Mouse (Mus musculus): ENCODE data around the gene Nptxr. TPM values are rescaled to one million over a fixed set of nuclear protein-coding genes. Genes with fewer than 3 reads are reported as not detected.
A peak's percentile ranks its signal among the peaks of the same experiment; 100 is the strongest.

Nptxr gene
- total RNA-seq, 2 experiments from 2014 or later = 0.53 TPM; not detected in 1

GRCm38 (mm10) chr15:79760956-79761355, 43.6 kb downstream of the Nptxr start:
- no peak for ATAC-seq (replicated peaks; ENCODE audit: low FRiP score, poor library complexity, severe bottlenecking)

- no peak for ATAC-seq (replicated peaks; ENCODE audit: low FRiP score, poor library complexity, severe bottlenecking)
Measured at GRCm38 (mm10) chr15:79757118-79757517, 47.4 kb downstream of the Nptxr start.

GRCm38 (mm10) chr15:79755977-79756625, 48.5 kb downstream of the Nptxr start:
- no peak for ATAC-seq (replicated peaks; ENCODE audit: low FRiP score, poor library complexity, severe bottlenecking)

GRCm38 (mm10) chr15:79755176-79755575, 49.4 kb downstream of the Nptxr start:
- ATAC-seq (replicated peaks; ENCODE audit: low FRiP score, poor library complexity, severe bottlenecking) = no peak

- ATAC-seq (replicated peaks; ENCODE audit: low FRiP score, poor library complexity, severe bottlenecking) = no peak
Measured at GRCm38 (mm10) chr15:79753873-79754272, 50.7 kb downstream of the Nptxr start.

- no peak for ATAC-seq (replicated peaks; ENCODE audit: low FRiP score, poor library complexity, severe bottlenecking)
Measured at GRCm38 (mm10) chr15:79753420-79753752, 51.2 kb downstream of the Nptxr start.

- peak; percentile 72 for ATAC-seq (replicated peaks; ENCODE audit: low FRiP score, poor library complexity, severe bottlenecking)
Measured at GRCm38 (mm10) chr15:79752742-79753419, 51.7 kb downstream of the Nptxr start.

- no peak for ATAC-seq (replicated peaks; ENCODE audit: low FRiP score, poor library complexity, severe bottlenecking)
Measured at GRCm38 (mm10) chr15:79751772-79752171, 52.8 kb downstream of the Nptxr start.

- ATAC-seq (replicated peaks; ENCODE audit: low FRiP score, poor library complexity, severe bottlenecking) = no peak
Measured at GRCm38 (mm10) chr15:79750266-79750665, 54.3 kb downstream of the Nptxr start.

- no peak for ATAC-seq (replicated peaks; ENCODE audit: low FRiP score, poor library complexity, severe bottlenecking)
Measured at GRCm38 (mm10) chr15:79749162-79749561, 55.4 kb downstream of the Nptxr start.

- ATAC-seq (replicated peaks; ENCODE audit: low FRiP score, poor library complexity, severe bottlenecking) = peak; percentile 75
Measured at GRCm38 (mm10) chr15:79747998-79748397, 56.6 kb downstream of the Nptxr start.

- ATAC-seq (replicated peaks; ENCODE audit: low FRiP score, poor library complexity, severe bottlenecking) = no peak
Measured at GRCm38 (mm10) chr15:79745883-79746282, 58.7 kb downstream of the Nptxr start.

GRCm38 (mm10) chr15:79745312-79745711, 59.3 kb downstream of the Nptxr start:
- no peak for ATAC-seq (replicated peaks; ENCODE audit: low FRiP score, poor library complexity, severe bottlenecking)

GRCm38 (mm10) chr15:79744742-79745141, 59.8 kb downstream of the Nptxr start:
- no peak for ATAC-seq (replicated peaks; ENCODE audit: low FRiP score, poor library complexity, severe bottlenecking)

GRCm38 (mm10) chr15:79744001-79744400, 60.6 kb downstream of the Nptxr start:
- no peak for ATAC-seq (replicated peaks; ENCODE audit: low FRiP score, poor library complexity, severe bottlenecking)

- no peak for ATAC-seq (replicated peaks; ENCODE audit: low FRiP score, poor library complexity, severe bottlenecking)
Measured at GRCm38 (mm10) chr15:79742706-79743023, 61.9 kb downstream of the Nptxr start.

- ATAC-seq (replicated peaks; ENCODE audit: low FRiP score, poor library complexity, severe bottlenecking) = peak; percentile 85
Measured at GRCm38 (mm10) chr15:79741921-79742705, 62.5 kb downstream of the Nptxr start, which contains the start of gene Sun2. Gene Sun2 (minus strand): TSS chr15:79742536.

GRCm38 (mm10) chr15:79741173-79741858, 63.2 kb downstream of the Nptxr start:
- ATAC-seq (replicated peaks; ENCODE audit: low FRiP score, poor library complexity, severe bottlenecking) = peak; percentile 33

GRCm38 (mm10) chr15:79740739-79741138, 63.8 kb downstream of the Nptxr start:
- no peak for ATAC-seq (replicated peaks; ENCODE audit: low FRiP score, poor library complexity, severe bottlenecking)
